Mouse (Mus musculus): ENCODE data around the gene Ppp1r12b.

DNA sequence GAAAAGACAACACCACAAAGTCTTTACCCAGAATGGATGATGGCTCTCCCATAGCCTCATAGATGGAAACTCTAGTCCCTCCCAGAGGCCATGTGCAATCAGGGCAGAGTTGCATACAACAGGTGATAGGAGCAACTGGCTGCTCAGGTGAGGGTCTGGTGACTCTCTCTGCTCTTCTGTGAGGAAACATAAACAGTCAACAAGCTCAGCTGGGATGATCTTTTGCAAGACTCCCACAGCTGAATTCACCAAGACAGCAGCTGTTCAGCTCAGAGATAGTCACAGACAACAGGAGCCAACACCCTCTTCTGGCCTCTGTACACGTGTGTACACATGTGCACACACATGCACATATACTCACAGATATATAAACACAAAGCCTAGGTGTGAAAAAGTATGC is 17.5 kb downstream of the Ppp1r12b start:
- TF ChIP-seq MAFK (IDR thresholded peaks at IDR 0.05; ENCODE audit: insufficient read depth, low read depth, low read length) (no peak), HCFC1 (IDR thresholded peaks at IDR 0.05; ENCODE audit: borderline replicate concordance, insufficient read depth, low read length) (no peak), CHD2 (IDR thresholded peaks at IDR 0.05; ENCODE audit: low read depth, low read length) (no peak)

Data from ES-E14 (cell line).